Mouse (Mus musculus): Measurements from ENCODE around the gene Gli1.

GRCm38 (mm10) chr10:127349810-127350209 is 8.0 kb upstream of the Gli1 start:
- TF ChIP-seq POLR2A (IDR thresholded peaks at IDR 0.05; ENCODE audit: low read depth, low read length) (no peak), CTCF (IDR thresholded peaks at IDR 0.05; ENCODE audit: extremely low read depth, insufficient read length, insufficient replicate concordance, low read depth, low read length) (no peak)

All from small intestine, adult 2 months (tissue).